Mouse (Mus musculus) midbrain, embryonic 13.5 days (tissue): ENCODE measurements at regions not wholly inside any gene's neighbourhood (a gene's known extent, or its start where the extent isn't known, plus 50 kb on each side); places are given as distances from the start of the nearest gene placed in this dataset.

Source experiments
- ATAC-seq: fragments of 200-750 bp; cut with Nextera tagmentation; 2 replicates; pipeline ENCODE4 v1.8.0; 2017; ENCODE audit warnings: mild to moderate bottlenecking, moderate TSS enrichment, moderate library complexity
- H3K27ac ChIP-seq: fragments of 300-500 bp; sonication (generic); 2 replicates; pipeline ENCODE4 v1.5.1; 2015; ENCODE audit warnings: inconsistent platforms, mild to moderate bottlenecking, moderate library complexity
- H3K27me3 ChIP-seq: fragments of 300-500 bp; sonication (generic); 2 replicates; pipeline ENCODE4 v1.6.1; 2015; ENCODE audit warnings: mild to moderate bottlenecking, inconsistent platforms
- H3K36me3 ChIP-seq: fragments of 300-500 bp; sonication (generic); 2 replicates; pipeline ENCODE4 v1.6.1; 2015; ENCODE audit warnings: mild to moderate bottlenecking, inconsistent platforms
- H3K4me1 ChIP-seq: fragments of 300-500 bp; sonication (generic); replicated peaks from 2 replicates; pipeline ENCODE4 v1.6.1; 2015; ENCODE audit warnings: inconsistent platforms
- H3K4me2 ChIP-seq: fragments of 300-500 bp; sonication (generic); replicated peaks from 2 replicates; pipeline ENCODE4 v1.6.1; 2015; ENCODE audit warnings: moderate library complexity, mild to moderate bottlenecking, inconsistent platforms
- H3K4me3 ChIP-seq: fragments of 300-500 bp; sonication (generic); replicated peaks from 2 replicates; pipeline ENCODE4 v1.5.1; 2015; ENCODE audit warnings: mild to moderate bottlenecking, inconsistent platforms
- H3K9ac ChIP-seq: fragments of 300-500 bp; sonication (generic); replicated peaks from 2 replicates; pipeline ENCODE4 v1.6.1; 2015; ENCODE audit warnings: mild to moderate bottlenecking, inconsistent platforms
- H3K9me3 ChIP-seq: fragments of 300-500 bp; sonication (generic); 2 replicates; pipeline ENCODE4 v1.6.1; 2016; ENCODE audit warnings: mild to moderate bottlenecking, inconsistent platforms
- WGBS: fragments of 180-500 bp; shearing (Covaris S2); methylation state at CpG from one replicate; pipeline ENCODE4 v1.1.7; 2015; 5-methylcytosine and 5-hydroxymethylcytosine counted together

DNA sequence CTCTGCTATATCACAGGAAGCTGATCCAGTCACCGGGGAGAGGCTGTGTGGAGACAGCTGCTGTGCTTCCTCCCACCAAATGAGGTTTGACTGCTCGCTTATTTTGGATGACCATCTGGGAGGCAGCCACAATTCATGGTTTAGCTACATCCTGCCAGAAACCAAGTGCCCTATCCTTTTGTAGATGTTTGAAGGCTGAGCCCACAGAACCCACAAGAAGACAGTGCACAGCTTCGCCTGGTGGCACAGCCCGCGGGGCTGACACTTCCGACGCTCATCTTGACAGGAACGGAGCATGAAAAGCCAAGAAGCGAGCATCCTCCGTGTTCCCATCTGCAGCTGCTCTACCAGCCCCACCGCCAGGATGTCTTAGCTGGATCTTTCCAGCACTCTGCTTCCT lies 204.1 kb upstream of the Cdh4 start:
- WGBS, result 90% methylated on average over 11 of the region's 11 CpGs
- no peak for ATAC-seq

DNA sequence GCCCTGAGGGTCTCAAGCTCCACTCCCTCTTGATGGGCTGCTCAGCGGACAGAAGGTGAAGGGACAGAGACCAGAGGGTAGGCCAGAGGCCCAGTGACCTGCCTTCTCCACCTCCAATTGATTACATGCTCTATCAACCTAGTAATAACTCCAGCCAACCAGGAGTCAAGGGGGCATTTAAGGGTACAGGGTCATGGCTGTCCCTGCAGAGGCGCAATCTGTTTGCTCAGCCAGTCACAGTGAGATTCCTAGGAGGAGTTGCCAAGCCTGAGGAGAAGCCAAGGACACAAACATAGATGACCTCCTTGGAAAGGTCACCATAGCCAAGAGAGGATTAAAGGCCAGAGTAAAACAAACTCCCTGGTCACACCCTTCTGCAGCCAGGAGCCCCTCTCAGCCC lies 181.3 kb upstream of the Cdh4 start:
- no peak for ATAC-seq
- no peak overlapping the region for H3K4me3 ChIP-seq
- H3K27ac ChIP-seq, result no peak overlapping the region
- H3K4me1 ChIP-seq, result no peaks in the 10 kb centered on the region
- no peaks in the 10 kb centered on the region for H3K36me3 ChIP-seq
- no peaks in the 10 kb centered on the region for H3K9me3 ChIP-seq
- no peak overlapping the region for H3K9ac ChIP-seq
- 74% methylated on average over 2 of the region's 2 CpGs for WGBS
- H3K4me2 ChIP-seq, result no peak overlapping the region
- no peaks in the 10 kb centered on the region for H3K27me3 ChIP-seq

More for the DNA sequence above, 204.1 kb upstream of the Cdh4 start:
- H3K27ac ChIP-seq, result no peak overlapping the region
- no peaks in the 10 kb centered on the region for H3K36me3 ChIP-seq
- H3K9me3 ChIP-seq, result no peaks in the 10 kb centered on the region
- no peaks in the 10 kb centered on the region for H3K4me1 ChIP-seq
- no peaks in the 10 kb centered on the region for H3K27me3 ChIP-seq
- H3K4me3 ChIP-seq, result no peak overlapping the region
- no peak overlapping the region for H3K9ac ChIP-seq
- no peak overlapping the region for H3K4me2 ChIP-seq

- H3K4me2 ChIP-seq, result no peak overlapping the region
- H3K4me1 ChIP-seq, result no peaks in the 10 kb centered on the region
- H3K27me3 ChIP-seq, result no peaks in the 10 kb centered on the region
- WGBS, result 88% methylated on average over 4 of the region's 4 CpGs
- ATAC-seq, result no peak
- no peak overlapping the region for H3K9ac ChIP-seq
- no peak overlapping the region for H3K27ac ChIP-seq
- no peak overlapping the region for H3K4me3 ChIP-seq
- H3K36me3 ChIP-seq, result no peaks in the 10 kb centered on the region
- H3K9me3 ChIP-seq, result no peaks in the 10 kb centered on the region
Observed at GRCm38 (mm10) chr2:179263888-179264287, 178.3 kb upstream of the Cdh4 start.

- ATAC-seq, result no peak
Observed at GRCm38 (mm10) chr2:179265436-179265835, 176.8 kb upstream of the Cdh4 start.

GRCm38 (mm10) chr2:179277204-179277886 lies 164.9 kb upstream of the Cdh4 start:
- Histone ChIP-seq H3K4me3 (no peak overlapping the region), H3K27ac (no peak overlapping the region), H3K9me3 (no peaks in the 10 kb centered on the region), H3K4me1 (no peaks in the 10 kb centered on the region), H3K36me3 (no peaks in the 10 kb centered on the region), H3K4me2 (no peak overlapping the region), H3K9ac (no peak overlapping the region), H3K27me3 (no peaks in the 10 kb centered on the region)
- no peak for ATAC-seq
- WGBS, result 91% methylated on average over 15 of the region's 15 CpGs

More at GRCm38 (mm10) chr2:179265436-179265835, 176.8 kb upstream of the Cdh4 start:
- Histone ChIP-seq H3K27ac (no peak overlapping the region), H3K4me1 (no peaks in the 10 kb centered on the region), H3K9ac (no peak overlapping the region), H3K27me3 (no peaks in the 10 kb centered on the region), H3K4me3 (no peak overlapping the region), H3K9me3 (no peaks in the 10 kb centered on the region), H3K36me3 (no peaks in the 10 kb centered on the region), H3K4me2 (no peak overlapping the region)
- 64% methylated on average over 5 of the region's 5 CpGs for WGBS

GRCm38 (mm10) chr2:179277887-179278282 lies 164.3 kb upstream of the Cdh4 start:
- Histone ChIP-seq H3K9me3 (no peaks in the 10 kb centered on the region), H3K9ac (no peak overlapping the region), H3K27ac (no peak overlapping the region), H3K36me3 (no peaks in the 10 kb centered on the region), H3K4me2 (no peak overlapping the region), H3K27me3 (no peaks in the 10 kb centered on the region), H3K4me1 (no peaks in the 10 kb centered on the region), H3K4me3 (no peak overlapping the region)
- ATAC-seq, result no peak
- WGBS, result 83% methylated on average over 4 of the region's 4 CpGs

GRCm38 (mm10) chr2:179282276-179282675 lies 160.0 kb upstream of the Cdh4 start:
- Histone ChIP-seq H3K4me2 (no peak overlapping the region), H3K9ac (no peak overlapping the region), H3K36me3 (no peaks in the 10 kb centered on the region), H3K4me3 (no peak overlapping the region), H3K27ac (no peak overlapping the region), H3K27me3 (no peaks in the 10 kb centered on the region), H3K4me1 (no peaks in the 10 kb centered on the region), H3K9me3 (no peaks in the 10 kb centered on the region)
- no peak for ATAC-seq
- 85% methylated on average over 6 of the region's 6 CpGs for WGBS

DNA sequence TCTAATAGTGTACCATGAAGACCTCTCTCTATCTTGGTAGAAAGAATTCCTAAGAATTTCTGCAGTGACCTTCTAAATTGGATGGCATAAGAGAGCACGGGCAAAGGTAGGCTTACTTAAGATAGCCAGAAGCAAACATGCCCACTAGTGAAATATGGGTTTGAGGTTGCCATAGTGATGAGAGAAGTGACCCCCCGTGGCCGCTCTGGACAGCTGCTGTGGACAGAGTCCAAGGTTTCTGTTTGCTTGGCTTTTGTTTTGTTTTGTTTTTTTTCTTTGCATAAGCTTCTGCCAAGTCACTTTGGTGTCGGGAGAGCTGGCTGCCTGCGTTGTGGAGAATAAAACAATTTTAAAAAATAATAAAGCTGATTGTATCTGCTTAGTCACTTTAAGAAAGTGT lies 151.8 kb upstream of the Cdh4 start:
- H3K9ac ChIP-seq, result no peak overlapping the region
- WGBS, result 47% methylated on average over 5 of the region's 5 CpGs
- H3K27me3 ChIP-seq, result peaks cover 2% of the 10 kb centered on the region; the same call in 1 of the 2 replicates
- peaks cover 38% of the 10 kb centered on the region for H3K4me1 ChIP-seq
- H3K36me3 ChIP-seq, result no peaks in the 10 kb centered on the region
- H3K27ac ChIP-seq, result 0 out of 2 replicates have a peak overlapping the region, but pooled peaks have one; percentile 5
- H3K9me3 ChIP-seq, result peaks cover 5% of the 10 kb centered on the region; the same call in 1 of the 2 replicates
- no peak overlapping the region for H3K4me3 ChIP-seq
- no peak for ATAC-seq
- H3K4me2 ChIP-seq, result no peak overlapping the region

DNA sequence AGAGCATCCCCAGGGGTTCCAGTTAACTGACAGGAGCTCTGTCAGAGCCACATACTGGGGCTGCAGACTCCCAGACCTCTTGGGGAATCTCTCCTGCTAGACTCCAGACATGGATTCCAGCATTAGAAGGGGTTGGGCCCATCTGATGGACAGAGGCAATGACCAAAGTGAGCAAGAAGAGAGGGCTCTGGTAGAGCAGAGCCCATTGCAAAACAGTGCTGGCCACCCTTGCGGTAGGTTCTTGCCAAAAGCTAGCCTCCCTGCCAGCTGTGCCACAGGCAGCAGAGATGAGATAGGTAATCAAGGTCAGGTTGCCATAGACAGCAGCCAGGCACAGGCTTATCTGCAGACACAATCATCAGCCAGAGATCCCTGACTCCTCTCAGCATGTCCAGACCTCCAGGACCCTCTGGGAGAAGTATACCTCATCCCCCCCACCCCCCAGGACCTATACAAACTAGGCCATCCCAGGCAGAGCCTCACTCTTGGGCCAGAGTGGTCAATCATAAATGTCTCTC lies 151.1 kb upstream of the Cdh4 start:
- 72% methylated on average over 1 of the region's 1 CpGs for WGBS
- Histone ChIP-seq H3K4me2 (no peak overlapping the region), H3K27ac (no peak overlapping the region), H3K4me1 (peaks cover 45% of the 10 kb centered on the region), H3K9ac (no peak overlapping the region), H3K27me3 (peaks cover 2% of the 10 kb centered on the region; the same call in 1 of the 2 replicates), H3K4me3 (no peak overlapping the region), H3K9me3 (peaks cover 5% of the 10 kb centered on the region; the same call in 1 of the 2 replicates), H3K36me3 (no peaks in the 10 kb centered on the region)
- ATAC-seq, result no peak

- Histone ChIP-seq H3K27me3 (peaks cover 2% of the 10 kb centered on the region; the same call in 1 of the 2 replicates), H3K4me3 (no peak overlapping the region), H3K36me3 (no peaks in the 10 kb centered on the region), H3K27ac (peak overlapping the region; percentile 51; the same call in 1 of the 2 replicates), H3K4me2 (no peak overlapping the region), H3K9me3 (peaks cover 5% of the 10 kb centered on the region; the same call in 1 of the 2 replicates), H3K4me1 (peaks cover 51% of the 10 kb centered on the region), H3K9ac (no peak overlapping the region)
- ATAC-seq, result no peak
- 70% methylated on average over 8 of the region's 8 CpGs for WGBS
Observed at GRCm38 (mm10) chr2:179291958-179292357, 150.3 kb upstream of the Cdh4 start.

DNA sequence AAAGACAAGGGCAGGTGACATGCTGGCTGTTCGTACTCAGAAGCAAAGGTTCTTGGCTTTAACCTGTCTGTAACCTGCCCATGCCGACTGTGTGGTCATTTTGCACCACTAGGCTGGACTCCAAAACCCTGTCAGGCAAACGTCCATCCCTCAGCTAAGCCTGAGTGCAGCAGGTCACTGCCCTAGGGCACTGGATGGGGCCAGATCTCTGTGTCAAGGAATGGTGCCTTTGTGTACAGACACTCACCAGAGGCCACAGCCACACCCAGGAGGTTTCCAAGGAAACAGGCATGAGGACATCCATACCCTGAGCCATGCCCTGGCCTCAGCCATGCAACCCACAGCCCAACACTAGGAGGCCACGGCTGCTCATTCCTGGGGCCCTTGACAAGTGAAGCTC lies 149.7 kb upstream of the Cdh4 start:
- Histone ChIP-seq H3K4me1 (peaks cover 57% of the 10 kb centered on the region), H3K9ac (no peak overlapping the region), H3K4me3 (no peak overlapping the region), H3K4me2 (no peak overlapping the region), H3K9me3 (peaks cover 5% of the 10 kb centered on the region; the same call in 1 of the 2 replicates), H3K27me3 (peaks cover 2% of the 10 kb centered on the region; the same call in 1 of the 2 replicates), H3K27ac (peak overlapping the region; percentile 51; the same call in 1 of the 2 replicates), H3K36me3 (no peaks in the 10 kb centered on the region)
- WGBS, result 40% methylated on average over 4 of the region's 4 CpGs
- ATAC-seq, result peak; percentile 38; the same call in 1 of the 2 replicates

DNA sequence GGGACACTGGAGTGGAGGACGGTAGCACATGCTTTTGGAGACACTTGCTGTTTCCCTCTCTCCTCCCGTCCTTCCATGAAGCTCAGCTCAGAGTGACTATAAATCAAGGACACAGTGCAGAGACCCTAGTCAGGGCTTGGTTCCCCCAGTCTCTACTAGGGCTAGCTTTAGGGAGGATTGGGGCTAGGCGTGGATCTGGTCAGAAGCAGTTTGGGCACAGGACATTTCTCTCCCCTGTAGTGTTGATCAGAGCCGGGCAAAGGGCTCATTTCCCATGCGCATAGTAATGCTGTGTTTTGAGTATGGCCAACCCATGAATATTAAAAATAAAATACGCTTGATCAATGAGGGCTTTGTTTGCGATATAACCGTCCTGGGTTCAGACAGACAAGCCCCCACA lies 149.1 kb upstream of the Cdh4 start:
- Histone ChIP-seq H3K4me1 (peaks cover 58% of the 10 kb centered on the region), H3K4me2 (0 out of 2 replicates have a peak overlapping the region, but pooled peaks have one; percentile 10), H3K9ac (no peak overlapping the region), H3K9me3 (peaks cover 5% of the 10 kb centered on the region; the same call in 1 of the 2 replicates), H3K36me3 (no peaks in the 10 kb centered on the region), H3K4me3 (no peak overlapping the region), H3K27ac (no peak overlapping the region), H3K27me3 (peaks cover 2% of the 10 kb centered on the region; the same call in 1 of the 2 replicates)
- ATAC-seq, result peak; percentile 57; the same call in 1 of the 2 replicates
- WGBS, result 30% methylated on average over 8 of the region's 8 CpGs
